Mouse (Mus musculus) heart, postnatal 10 days (tissue): ENCODE results near the gene Nup43. TPM values are rescaled to one million over a fixed set of nuclear protein-coding genes. Genes with fewer than 3 reads are reported as not detected.
"Not testable (repeated sequence)": the region's sequence is repeated elsewhere in the genome, so short reads cannot be mapped to it uniquely, and the experiment has no call there.

ENCODE experiments used
- DNase-seq, 2 experiments: peaks; one replicate each; pipeline ENCODE4 v3.0.0; 2021
- intact Hi-C: fragments of 180-260 bp; cut with DNase I; formaldehyde crosslinking; loops from one replicate; pipeline ENCODE4 v1.15.1; 2025
- total RNA-seq, 2 experiments: library from RNA; stranded (reverse); gene quantifications; 2 replicates each; pipeline ENCODE4 v1.2.3; 2021

Gene Nup43
- 10 to 100 TPM in 1 of 2 experiments, 1 to 10 TPM in 1; 5.9 to 10.7 TPM for total RNA-seq

DNA sequence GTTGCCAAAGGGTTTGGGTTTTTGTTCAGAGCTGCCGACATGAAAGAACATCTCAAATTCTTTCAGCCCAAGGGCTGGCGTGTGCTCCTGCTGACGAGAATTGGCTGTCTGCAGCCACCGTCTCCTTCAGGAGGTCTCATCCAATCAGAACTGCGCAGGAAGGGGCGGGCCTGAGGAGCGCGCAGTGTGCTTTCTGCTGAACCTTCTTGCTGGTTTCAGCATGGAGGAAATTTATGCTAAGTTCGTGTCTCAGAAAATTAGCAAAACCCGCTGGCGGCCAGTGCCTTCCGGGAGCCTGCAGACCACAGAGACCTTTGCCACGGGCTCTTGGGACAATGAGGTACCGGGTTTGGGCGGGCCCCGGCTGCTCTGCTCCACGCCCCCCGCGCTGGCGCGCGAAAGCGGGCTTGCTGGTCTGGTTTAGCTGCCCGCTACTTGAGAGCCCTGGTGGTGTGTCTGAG lies at the start of gene Nup43:
Gene Nup43 (plus strand): TSS at position 162 of the 461 bp plus-strand sequence.
- intact Hi-C loops, result no loop called here
- DNase-seq, result peak; percentile 93 to 95

DNA sequence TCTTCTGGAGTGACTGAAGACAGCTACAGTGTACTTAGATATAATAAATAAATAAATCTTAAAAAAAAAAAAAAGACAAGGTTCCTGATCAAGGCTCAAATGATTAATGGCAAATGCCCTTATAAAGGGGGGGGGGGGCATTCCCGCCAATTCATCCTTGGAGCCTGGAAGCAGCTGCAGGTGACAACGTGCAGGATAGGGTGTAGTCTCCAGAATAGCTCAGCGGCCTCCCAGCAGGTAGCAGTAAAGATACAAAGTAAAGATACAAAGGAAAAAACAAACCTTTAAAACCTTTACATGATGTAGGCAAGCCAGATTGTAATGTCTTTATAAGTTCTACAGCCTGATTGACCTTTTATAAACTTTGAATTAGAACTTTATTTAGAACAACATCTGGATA lies 49.7 kb upstream of the Nup43 start:
- DNase-seq, intact Hi-C loops: not testable (repeated sequence)

DNA sequence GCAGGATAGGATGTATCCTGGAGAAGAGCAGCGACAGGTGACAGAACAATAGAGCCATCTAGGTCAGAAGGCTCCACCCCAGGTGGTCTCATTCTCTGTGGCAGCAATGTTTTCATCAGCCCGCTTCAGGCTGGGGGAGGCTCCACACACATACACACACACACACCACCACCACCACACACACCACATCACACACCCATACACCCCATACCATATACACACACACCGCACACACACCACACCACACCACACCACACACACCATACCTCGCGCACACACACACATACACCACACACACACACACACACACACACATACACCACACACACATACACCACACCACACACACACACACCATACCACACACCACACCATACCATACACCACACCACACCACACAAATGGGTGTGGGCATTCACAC lies 47.5 kb upstream of the Nup43 start:
- DNase-seq, result no peak
- intact Hi-C loops, result no loop called here

DNA sequence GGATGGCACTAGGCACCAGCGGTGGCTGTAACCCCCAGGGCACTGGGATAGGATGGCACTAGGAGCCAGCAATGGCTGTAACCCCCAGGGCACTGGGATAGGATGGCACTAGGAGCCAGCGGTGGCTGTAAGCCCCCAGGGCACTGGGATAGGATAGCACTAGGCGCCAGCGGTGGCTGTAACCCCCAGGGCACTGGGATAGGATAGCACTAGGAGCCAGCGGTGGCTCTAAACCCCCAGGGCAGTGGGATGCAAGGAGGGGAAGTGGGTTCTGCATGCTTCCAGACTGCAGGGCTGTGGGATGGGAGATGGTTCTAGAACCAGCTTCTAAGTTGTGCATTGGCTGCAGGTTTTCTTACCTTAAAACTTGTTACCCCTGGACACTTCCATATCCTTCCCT lies 46.6 kb upstream of the Nup43 start:
- intact Hi-C loops, result no loop called here
- DNase-seq, result no peak

DNA sequence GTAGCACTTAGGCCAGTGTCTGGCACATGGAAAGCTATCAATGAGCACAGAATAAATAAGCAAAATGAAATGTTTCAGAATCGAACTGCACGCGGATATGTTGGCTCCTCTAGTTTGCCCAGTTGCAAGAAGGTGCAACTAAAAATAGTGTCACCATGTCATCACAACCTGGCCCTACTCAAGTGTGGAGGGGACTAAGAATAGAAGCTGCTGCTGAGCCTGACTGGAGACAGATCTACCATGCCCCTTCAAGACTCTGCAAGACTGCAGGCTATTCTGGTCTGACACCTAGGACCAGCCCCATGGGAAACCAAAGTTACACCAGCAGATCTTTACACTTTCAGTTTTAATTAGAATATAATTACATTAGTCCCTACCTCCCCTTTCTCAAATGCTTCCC lies 44.9 kb upstream of the Nup43 start:
- DNase-seq, result peak; percentile 23 to 30
- intact Hi-C loops, result no loop called here

DNA sequence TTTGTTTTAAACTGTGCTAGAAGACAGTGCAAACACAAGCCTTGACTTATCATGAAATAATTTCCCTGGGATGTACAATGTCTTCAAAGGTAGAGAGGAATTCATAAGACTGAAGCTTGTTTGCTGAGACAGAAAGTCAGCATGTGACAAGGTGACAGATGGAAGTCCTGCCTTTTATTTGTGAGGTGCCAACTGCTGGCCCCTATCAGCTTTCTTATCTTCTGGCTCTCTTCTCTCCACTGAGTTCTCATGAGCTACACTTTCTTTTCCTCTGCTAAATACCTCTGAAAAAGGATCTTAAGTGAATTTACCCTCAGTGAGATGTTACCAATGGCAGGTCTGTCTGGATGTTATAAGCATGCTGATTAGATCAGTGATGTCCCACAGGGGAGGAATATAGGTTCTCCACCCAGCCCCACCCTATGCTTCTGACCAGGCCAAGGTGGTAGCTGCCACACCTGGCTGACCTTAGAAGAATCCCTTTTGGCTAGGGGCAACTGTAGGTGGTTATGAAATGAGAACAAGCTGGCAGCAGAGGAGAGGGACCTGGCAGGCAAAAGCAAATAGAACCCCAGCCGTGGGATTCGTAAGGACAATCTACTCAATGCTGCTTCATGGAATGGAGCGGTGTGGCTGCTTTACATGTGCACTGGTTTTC lies 43.3 kb upstream of the Nup43 start:
- no peak for DNase-seq
- intact Hi-C loops, result no loop called here

DNA sequence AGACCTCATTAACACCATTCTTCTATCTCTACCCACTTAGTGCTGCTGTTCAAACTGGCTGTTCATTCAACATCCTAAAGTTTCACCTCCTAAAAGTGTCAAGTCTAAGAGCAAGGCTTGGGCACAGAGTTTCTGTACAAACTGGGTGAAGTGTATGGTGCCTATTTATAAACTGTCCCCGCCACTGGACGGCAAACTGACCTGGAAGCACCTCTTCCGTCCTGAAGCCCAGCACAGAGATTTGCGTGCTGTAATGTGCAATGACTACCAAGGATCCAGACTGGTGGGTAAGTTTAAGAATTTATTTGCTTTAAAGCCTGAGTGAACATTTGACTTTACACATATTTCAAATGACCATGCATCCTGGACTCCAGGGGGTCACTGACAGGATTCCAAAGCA lies 38.2 kb upstream of the Nup43 start:
- DNase-seq, result peak; percentile 35 to 42
- intact Hi-C loops, result no loop called here

DNA sequence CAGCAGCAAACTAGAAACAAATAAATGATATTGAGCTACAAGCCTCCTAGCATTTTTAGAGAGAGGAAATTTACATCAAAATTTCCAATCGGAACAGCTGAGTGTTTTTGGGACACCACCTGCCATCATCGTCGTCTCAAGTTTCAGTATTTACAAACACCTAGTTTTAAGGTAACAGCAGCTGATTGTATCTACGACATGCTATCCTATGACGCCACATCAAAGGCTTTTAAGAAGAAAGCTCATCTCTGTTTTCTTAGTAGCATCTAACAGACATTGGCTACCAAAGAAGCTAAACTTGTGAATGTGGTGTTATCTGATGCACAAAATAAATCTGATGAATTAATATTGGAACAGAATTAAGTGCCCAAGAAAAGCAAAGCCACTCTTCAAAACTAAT lies 37.0 kb upstream of the Nup43 start:
- no peak for DNase-seq

DNA sequence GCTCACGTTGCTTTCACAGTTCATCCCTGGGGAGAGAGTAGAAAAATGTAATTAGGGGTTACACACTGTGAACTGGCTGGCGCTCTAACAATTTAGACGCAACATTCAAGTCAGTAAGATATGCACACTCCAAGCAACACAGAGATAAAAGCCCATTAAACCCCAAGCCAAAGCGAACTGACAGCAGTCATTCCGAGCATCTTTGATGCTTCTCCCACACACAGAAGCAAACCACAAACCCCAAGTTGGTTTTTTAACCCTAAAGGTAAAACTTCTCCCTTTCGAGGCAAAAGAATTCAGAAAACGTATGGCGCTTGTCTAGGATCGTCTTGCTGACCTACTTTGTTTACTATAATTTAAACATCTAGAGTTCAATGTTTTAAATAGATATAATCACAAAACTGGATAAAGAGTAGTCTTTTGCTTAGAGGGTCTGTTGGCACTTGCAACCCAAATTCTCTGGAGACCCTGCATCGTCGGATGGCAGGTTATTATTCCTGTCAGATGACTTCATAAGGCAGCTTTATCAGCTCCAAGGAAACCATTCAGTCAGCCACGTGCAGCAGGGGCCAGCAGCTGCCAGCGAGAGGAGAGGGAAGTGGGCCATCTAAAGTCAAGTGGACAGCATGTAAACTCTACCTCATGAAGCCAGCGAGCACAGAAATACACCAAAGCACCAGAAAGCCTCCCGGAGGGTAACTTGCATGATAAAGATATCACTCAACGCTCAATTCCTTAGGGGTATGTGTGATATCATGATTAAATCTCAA lies 36.2 kb upstream of the Nup43 start:
- DNase-seq, result peak in 1 of 2 experiments; percentile 16
- intact Hi-C loops, result no loop called here

More for the DNA sequence above, 37.0 kb upstream of the Nup43 start:
- intact Hi-C loops, result no loop called here

DNA sequence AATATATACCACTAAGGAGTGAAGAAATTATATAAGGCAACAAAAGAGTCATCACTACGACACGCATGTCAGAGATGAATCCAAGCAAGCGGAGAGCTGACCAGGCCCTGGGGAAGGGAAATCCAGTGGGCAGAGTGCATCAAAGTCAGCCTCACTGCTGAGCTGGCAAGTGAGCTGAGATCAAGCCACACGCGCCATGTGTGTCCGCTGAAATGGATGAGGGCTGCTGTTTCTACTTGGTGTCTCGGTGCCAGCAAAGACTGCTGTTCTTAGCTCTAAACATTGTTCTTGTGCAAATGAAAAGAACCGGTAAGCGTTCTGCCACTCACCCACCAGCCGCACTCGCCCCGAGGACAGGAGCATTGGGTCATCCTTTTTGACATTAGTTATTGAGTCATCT lies 26.9 kb upstream of the Nup43 start:
- intact Hi-C loops, result no loop called here
- no peak for DNase-seq

DNA sequence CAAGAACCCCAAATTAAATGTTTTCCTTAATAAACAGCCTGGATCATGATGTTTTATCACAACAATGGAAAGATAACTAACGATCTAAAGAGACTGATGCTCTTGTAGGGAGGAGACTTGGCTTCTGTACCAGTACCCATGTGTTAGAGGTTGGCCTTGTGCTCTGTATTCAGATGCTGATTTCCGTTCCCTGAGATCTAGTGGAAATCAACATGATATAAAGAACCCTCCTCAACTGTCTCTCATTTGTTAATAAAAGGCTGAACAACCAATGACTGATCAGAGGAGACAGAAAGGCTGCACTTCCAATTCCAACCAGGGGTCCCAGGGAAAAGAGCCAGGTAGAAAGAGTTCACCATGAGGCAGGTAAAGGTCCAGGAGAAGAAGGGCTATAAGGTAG lies 21.4 kb upstream of the Nup43 start:
- intact Hi-C loops, result no loop called here

DNA sequence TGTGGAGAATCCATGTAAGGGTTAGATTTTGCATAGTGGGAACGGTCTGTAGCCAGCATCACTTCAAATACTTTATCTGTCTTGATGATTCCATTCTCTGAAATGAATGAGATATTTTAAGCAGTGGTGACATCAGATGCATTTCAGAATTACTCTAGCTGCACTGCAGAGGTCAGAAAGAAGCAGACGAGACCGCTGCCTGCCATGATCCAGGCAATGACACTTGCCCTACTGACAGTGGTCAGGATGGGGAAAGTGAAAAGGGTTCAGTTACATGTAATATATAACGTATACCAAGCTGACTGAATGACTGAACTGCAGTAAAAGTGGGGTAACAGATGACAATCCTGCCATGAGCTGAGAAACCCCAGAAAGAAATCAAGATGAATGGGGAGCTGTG lies 18.2 kb upstream of the Nup43 start:
- DNase-seq, result no peak
- intact Hi-C loops, result no loop called here

More for the DNA sequence above, 21.4 kb upstream of the Nup43 start:
- DNase-seq, result no peak

DNA sequence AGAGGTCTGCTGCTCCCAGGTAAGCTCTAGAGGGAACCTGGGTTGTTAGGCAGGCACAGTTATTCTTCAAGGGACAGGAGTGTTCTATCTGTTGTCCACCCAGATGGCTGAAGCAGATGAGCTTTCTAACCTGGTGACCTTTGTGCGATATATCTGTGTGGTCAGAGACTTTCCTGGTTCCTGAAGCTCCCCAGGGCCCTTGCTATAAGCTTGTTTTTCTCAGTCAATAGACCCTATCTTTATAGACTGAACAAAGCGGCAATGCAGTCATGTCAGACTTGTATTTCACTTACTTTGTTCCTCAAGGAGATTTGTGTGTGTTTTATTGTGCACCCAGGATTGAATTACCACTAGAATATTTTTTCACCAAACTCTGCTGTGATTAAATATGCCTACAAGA lies 16.2 kb upstream of the Nup43 start:
- DNase-seq, result no peak
- intact Hi-C loops, result no loop called here

DNA sequence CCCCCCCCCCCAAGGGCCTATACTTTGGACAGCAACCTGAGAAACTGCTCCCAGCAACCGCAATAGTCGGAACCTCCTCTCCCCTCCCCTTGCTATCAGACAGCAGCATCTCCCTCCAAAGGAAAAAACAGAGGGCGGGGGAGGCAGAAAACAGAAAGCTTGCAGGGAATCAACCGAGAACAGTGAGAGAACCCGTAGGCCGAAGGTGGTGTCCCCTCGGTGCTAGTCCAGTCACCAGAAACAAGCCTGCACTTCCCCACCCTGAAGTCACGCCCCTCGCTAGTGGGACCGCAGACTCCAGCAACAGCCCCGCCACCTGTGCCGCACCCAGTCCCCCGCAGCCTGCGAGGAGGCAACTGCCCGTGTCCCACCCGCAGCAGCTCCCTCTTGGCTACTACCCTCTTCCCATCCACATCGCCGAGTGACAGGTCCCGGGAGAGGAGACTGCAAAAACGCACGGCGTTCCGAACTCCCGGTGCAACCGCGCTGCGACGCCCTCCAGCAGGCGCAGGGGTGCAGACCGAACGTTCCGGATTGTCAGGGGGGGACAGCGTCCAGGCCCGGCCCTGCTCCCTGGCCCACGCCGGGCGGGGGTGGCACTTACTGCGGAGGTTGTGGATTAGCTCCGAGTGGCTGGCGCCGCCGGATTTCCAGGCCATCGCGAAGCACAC lies 4.7 kb upstream of the Nup43 start:
- no peak for DNase-seq
- intact Hi-C loops, result no loop called here

DNA sequence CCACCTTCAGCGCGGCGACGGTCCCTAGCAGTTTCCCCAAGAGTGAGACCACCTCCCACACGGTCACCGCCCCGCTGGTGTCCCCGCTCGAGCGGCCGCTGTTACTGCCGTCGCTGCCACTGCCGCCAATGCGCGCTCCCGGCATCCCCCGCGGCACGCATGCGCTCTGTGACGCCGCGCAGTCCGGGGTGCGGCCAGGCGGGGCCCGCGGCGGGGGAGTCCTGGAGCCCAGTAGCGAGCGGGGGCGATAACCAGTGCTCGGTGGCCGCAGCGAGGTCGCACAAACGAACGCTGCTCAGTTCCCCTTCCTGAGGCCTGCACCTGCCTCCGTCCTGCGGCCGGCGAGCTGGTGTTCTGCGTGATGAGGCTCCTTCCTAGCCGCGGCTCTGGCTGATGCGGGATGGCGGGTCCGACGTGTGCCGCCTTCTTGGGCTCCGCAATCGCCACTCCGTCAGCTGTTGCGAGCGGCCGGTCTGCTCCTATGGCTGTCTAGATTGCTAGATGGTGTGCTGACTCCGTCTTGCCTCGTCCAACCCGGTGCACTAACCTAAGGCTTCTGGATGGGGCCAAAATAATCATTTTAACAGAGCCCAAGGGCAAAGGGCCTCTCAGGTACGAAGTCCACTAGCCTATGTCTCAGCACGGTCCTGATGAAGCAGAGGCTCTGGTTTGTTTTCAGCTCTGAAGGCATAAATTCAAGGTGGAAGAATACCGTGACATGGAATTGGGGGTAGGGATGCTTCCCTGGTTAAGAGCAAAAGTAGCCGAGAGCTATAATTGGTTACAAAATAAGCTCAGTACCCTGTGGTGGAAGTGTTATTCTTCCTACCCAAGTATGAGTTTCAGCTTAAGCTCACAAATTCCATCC lies 3.9 kb upstream of the Nup43 start:
- intact Hi-C loops, result no loop called here
- DNase-seq, result peak; percentile 95 to 96

DNA sequence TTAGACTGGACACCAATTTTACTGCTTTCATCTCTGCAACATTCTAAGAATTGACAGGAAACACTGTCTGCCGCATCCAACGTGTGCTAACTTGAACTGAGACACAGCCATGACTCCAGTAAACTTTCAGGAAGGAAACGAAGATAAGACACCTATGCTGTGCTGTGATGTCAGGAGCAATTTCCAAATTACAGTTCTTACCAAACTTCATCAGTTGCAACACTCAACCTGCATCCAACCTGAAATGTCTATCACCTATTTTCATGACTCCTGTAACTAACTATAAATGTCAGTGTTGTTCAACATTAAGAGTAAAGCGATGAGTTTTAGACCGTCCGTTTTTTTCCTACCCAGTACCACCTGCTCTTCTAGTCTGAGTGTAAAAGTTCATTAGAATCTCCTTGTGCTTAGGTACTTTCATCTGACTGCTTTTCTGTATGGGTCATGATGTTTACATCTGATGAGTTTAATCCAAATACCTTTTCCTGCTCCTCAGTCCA lies 3.2 kb upstream of the Nup43 start:
- no peak for DNase-seq
- intact Hi-C loops, result no loop called here

DNA sequence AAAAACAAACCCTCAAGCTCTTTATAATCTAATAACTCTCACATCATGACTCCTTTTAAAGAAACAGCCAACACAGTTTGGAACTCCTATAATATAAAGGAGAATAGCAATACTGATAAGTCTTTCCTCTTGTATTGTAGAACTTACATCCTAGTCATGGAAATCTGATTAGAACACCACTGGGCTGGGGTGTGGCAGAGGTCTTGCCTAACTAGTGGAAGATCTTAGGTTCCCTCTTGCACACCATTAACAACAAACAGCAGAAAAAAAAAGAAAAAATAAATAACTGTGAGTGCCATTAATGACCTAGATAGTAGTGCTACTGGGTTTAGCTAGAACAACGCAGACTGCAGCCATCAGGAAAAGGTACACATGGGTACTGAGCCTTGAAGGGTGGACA lies 2.4 kb upstream of the Nup43 start:
- no peak for DNase-seq
- intact Hi-C loops, result no loop called here

DNA sequence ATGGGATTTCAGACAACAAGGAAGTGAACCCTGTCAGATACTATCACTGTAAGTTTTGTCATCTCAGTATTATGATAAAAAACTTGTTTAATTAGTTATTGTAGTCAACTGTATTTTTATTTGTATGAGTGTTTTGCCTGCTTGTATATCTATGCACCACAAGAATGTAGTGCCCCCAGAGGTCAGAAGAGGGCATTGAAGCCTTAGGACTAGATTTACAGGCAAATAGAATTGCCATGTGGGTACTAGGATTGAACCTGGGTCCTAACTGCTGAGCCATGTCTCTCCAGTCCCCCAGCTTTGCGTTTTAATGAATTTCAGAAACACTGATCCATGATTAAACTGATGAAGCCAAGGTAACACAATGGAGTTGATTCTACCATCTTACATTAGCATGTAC lies 6.4 kb downstream of the Nup43 start:
- intact Hi-C loops, result no loop called here
- DNase-seq, result peak in 1 of 2 experiments; percentile 41

DNA sequence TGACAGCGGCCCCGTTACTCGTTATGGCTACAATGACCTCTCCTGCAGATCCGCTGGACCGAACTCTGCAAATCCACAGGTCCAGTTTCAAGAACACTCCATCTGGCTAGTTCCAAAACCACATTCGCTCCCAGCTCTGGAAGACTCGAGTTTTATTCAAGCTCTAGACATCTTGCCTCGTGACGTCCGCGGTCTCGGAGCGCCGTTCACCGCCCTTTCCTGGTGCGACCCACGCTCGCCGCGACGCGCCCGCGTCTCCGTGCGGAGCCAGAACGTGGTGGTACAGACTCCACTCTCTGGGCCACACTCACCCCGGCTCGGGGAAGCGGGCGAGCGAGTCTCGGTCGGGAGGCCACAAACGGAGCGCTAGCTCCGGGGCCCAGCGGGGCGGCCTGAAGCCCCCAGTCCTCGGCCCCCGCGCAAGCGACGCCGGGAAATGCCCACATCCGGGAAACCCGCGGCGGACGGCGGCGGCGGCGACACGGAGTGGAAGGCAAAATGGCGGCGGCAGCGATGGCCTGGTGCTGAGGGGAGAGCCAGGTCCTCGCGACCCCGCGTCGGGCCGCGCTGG lies 13.5 kb downstream of the Nup43 start, which contains the start of the genes Pcmt1 and Lats1:
Gene Pcmt1 (minus strand): TSS at position 406 of the 571 bp plus-strand sequence.
Gene Lats1 (plus strand): TSS at position 484 of the 571 bp plus-strand sequence.
- intact Hi-C loops, result loop anchor here (5.0 to 10.0 kb wide), 2 partner anchors 96 to 274 kb away; partner anchors contain the start of gene Tab2

More for the DNA sequence above, 13.5 kb downstream of the Nup43 start, which contains the start of the genes Pcmt1 and Lats1:
- peak; percentile 91 to 93 for DNase-seq
